Mouse (Mus musculus) adrenal gland, adult 2 months (tissue): ENCODE measurements around the gene Cst12. TPM values are rescaled to one million over a fixed set of nuclear protein-coding genes. Genes with fewer than 3 reads are reported as not detected.
A peak's percentile ranks its signal among the peaks of the same experiment; 100 is the strongest.
"Not testable (repeated sequence)": the region's sequence is repeated elsewhere in the genome, so short reads cannot be mapped to it uniquely, and the experiment has no call there.

Experiments used
- DNase-seq: peaks from one replicate; pipeline ENCODE4 v3.0.0; 2021
- long read RNA-seq: library from polyadenylated mRNA; stranded (forward); transcript quantifications from one replicate; pipeline ENCODE4 v2.0.0, GENCODE M21; 2021
- polyA plus RNA-seq: library from polyadenylated mRNA; depleted of rRNA; stranded (reverse); fragments of >200 nt; gene quantifications from 2 replicates; pipeline ENCODE4 v1.2.3, GENCODE M21; 2012; rRNA removed
- total RNA-seq, 2 experiments: library from RNA; stranded (reverse); gene quantifications; 2 replicates each; pipeline ENCODE4 v1.2.3; 2021

Cst12 gene
- total RNA-seq = not detected
- polyA plus RNA-seq = not detected in 2 replicates
- long read RNA-seq = 0 reads

- DNase-seq = no peak
Observed at GRCm38 (mm10) chr2:148789142-148789541, at the start of gene Cst12. Cst12 (plus strand) TSS chr2:148789361.

DNA sequence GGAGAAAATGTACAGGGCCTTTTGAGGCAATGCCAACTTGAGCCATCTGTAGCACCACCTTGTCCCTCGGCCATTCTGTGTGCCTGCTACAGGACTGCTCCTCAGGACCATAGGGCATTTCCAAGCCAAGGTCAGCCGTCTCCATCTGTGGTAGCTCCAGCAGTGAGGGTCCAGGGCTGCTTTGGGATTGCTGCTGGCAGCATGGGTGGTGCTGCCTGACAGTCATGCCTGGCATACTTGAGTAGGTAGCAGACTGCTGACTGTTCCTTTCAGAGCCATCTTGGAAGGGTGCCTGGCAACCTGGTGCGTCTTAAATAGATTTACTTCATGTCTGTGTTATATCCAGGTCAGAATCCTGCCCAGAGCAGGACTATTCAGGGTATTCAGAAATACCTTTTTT, 46.2 kb upstream of the Cst12 start:
- no peak for DNase-seq

DNA sequence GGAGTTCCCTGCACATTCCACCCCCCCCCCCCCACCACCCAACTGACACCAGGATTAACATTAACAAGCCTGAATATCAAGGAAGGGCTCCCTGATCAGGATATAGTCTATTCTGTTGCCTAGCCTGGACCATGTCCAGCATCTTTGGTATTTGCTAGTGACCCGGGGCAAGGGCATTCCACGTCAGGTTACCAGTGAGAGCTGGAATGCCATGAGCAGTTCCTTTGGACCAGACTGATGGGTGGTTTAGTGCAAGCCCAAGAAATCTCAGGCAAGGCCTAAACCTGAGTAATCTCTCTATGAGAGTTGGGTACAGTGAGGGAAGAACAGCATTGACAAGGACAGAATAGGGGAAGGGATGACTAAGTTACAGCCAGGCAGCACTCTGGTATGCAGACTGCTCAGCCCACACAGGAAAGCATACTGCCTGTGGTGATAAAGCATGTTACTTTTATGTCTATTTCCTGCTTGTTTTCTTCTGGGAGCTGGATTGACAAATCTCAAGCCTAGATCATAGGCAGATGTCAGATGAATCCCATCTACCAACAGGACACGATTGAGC, 45.2 kb upstream of the Cst12 start:
- DNase-seq = peak; percentile 20

- no peak for DNase-seq
Observed at GRCm38 (mm10) chr2:148750058-148750457, 39.1 kb upstream of the Cst12 start, which contains the start of gene Cstl1. Cstl1 (plus strand) TSS chr2:148750358.

DNA sequence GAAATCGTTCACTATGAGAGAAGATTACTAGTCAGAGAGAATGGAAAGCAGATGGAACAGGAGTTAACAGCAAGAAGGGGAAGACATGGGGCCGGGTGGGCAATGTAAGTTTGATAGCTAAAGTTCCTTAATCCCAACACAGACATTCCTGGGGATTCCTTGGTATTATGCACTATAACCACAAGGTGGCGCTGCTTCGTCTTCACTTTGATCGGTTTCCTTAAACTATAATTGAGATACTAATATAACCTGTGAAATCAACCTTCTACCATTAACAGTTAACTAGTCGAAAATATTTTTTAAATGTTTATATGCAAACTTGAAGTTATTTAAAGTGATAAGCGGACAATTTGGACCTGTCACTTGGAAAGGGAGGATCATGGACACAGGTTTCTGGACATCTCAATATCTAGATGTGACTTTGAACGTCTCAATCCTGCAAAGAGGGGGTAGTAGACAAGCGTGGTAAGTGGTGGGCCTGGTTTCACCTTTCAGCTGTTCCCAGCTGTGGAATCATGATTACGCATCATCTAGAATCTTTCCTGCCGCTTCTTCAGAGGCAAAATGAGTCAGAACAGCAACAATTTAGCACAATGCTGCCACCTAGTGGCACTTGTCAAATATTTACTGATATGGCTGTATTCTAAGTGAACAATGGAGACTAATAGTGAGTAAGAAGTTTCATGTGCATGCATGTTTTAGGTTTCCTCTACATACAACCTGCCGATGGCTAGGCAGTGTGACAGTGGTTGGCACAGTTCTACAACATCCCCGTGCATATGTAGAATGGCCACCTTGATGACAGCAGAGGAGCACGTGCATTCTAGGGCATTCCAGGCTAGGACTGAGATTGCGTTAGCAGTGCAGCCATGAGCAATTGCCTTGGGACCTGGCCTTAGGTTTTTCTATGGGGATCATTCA, 37.0 kb upstream of the Cst12 start:
- peak; percentile 71 for DNase-seq

DNA sequence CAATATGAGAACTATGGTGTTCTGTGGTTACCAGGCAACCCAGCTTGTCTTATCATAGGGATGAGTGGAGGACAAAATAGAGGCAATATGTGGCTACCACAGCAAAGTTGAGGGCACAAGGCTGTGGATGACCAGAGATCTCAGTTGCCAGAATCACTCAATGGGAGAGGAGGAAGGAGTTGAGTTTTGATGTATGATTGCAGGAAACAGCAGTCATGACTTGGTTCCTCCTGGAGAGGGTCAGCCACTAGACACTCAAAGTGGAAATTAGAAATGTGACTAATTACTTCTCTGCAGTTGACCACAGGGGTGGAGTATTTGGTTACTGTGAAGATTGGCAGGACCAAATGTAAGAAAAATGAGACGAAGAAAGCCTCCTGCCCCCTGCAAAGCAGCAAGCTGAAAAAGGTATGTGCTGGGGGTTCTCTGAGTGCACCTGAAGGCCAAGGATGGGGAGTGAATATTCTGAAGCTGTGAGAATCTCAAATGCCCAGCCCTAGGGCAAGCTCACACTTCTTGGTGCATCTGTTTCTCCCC, 34.8 kb upstream of the Cst12 start:
- DNase-seq = no peak

DNA sequence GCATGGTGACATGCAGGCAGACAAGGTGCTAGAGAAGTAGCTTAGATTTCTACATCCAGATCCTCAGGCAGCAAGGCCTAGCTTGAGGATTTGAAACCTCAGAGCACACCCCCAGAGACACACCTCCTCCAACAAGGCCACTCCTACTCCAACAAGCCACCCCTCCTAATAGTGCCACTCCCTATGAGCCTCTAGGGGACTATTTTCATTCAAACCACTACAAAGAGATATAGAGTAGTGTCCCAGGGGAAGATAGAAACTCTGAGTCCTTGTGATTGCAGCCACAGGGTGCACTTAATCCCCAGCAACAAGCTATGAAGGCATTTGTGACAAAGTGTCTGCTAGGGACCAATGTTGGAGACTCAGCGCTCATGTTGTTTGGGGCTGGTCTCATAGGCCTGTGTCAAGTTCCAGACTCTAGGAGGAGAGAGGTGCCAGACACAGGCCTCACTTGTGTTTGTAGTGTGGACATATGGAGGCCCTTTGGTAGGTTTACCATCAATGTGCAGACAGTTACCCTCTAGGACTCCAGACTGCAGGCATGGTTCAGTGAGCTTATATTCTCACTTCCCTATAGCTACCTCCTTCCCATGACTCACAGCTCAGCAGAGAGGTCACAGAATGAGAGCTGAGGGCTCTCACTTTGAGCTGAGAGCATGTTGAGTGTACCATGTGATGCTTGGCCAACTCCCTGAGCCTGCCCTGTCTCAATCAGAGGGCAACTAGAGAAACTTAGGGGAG, 25.3 kb upstream of the Cst12 start:
- DNase-seq = no peak

DNA sequence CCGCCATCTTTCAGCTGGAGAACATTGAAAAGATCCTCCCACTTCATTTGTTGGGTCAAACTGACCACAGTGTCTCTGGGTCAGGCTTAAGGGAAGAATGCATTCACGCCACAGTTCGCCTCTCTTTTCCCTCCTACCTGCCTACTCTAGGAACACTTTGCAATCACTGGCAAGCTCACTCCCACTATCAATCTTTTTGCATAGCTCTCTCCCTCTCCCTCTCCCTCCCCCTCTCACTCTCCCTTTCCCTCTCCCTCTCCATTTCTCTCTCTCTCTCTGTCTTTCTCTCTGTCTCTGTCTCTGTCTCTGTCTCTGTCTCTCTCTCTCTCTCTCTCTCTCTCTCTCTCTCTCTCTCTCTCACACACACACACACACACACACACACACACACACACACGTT, 17.8 kb upstream of the Cst12 start, which contains the start of gene Cst11:
TSS of gene Cst11 (minus strand) at position 101 of the 400 bp plus-strand sequence.
- DNase-seq = not testable (repeated sequence)

GRCm38 (mm10) chr2:148781709-148782108, 7.5 kb upstream of the Cst12 start, which contains the start of gene 8030411F24Rik:
8030411F24Rik (plus strand) TSS chr2:148782009.
- DNase-seq = no peak

DNA sequence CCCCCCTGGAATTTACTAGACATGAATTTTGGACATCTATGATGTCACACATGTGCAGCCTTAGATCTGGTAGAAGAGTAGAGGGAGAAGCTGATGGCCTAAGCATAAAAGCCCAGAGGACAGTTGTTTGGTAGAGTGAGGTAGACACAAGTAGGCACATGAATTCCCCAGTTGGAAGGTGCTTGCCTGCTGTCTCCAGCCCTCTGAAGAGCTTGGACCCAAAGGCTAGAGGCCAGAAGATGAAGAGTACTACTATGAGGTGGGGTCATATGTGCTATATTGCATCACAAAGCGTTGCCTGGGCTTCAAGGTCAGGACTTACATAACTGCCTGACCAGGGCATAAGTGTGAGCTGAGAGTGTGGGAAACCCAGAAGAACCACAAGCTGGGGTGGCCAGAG, 9.3 kb downstream of the Cst12 start, which contains the start of gene Cst8:
TSS of gene Cst8 (plus strand) at position 301 of the 400 bp plus-strand sequence.
- DNase-seq = peak; percentile 20

DNA sequence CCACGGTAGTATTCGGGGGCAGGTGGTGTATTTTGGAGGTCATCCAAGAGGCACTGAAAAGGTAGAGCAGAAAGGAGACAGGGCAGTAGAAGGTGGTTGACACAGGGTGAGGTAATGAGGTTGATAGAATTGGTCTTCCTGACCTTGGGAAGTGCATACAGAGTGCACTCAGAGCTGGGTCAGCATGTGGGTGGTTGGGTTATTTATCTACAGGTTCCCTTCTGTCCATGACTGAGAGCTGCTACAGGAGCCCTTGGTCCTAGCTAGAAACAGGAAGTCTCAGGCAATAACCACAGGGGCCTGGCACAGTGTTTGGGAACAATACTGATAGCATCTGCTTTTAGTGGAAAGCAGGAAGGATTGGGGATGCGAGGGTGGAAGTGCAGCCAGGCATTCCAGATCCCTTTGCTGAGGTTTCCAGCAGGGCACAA, 12.3 kb downstream of the Cst12 start:
- peak; percentile 18 for DNase-seq

DNA sequence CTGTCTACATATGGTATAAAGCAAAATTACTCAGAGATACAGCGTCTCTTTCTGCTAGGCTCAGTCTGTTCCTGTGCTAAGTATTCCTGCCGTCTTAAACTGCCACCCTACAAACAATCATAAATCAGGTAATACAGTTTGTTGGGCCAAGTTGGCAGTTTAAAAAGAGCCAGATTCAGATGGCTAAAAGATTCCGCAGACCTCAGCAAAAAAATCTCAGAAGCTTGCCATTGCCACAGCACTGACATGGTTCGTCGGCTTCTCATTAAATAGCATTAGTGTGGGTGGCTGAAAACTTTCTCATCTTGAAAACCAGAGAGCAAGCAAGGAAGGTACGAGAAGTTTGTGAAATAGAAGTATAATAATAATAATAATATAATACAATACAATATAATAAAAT, 17.5 kb downstream of the Cst12 start:
- DNase-seq = peak; percentile 20

GRCm38 (mm10) chr2:148819909-148820308, 30.7 kb downstream of the Cst12 start, which contains the start of gene Cst13:
Cst13 (plus strand) TSS chr2:148820081.
- DNase-seq = no peak

DNA sequence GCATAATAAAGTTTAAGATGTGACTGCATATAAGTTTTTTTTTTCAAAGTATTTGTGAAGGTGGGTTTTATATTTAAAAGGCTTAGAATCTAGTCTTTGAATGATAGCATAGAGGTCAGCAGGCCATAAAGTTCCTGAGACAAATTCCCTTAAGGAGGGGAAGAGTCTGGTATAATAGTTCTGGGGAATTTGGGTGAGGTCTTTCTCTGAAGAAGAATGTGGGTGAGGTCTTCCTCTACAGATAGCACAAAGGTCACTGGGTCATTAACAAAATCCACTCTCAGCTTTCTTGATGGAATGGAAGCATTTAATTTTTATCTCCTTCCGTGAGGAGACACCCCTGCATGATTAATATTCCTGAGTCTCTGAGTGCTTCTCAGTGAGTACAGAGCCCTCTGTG, 36.8 kb downstream of the Cst12 start:
- no peak for DNase-seq

GRCm38 (mm10) chr2:148834912-148835311, 45.8 kb downstream of the Cst12 start, which contains the start of gene Cst9:
Cst9 (plus strand) TSS chr2:148835147.
- no peak for DNase-seq

- DNase-seq = no peak
Observed at GRCm38 (mm10) chr2:148838075-148838777, 49.1 kb downstream of the Cst12 start.

DNA sequence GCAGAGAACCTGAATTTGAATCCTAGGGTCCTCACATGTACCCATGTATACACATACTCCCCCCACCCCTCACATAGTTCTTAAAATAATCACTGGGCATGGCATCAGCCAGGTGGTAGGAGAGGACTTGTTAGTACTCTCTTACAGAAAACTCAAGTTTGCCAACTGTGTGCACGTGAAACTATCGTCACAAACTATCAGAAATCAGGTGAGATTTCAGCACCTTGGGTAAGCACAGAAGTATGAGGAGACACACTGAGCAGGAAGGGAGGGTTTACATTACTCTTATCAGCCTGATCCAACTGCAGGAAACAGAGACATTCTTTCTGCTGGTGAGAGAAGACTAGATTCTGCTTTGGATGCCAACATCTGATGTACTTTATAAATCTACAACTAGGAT, 50.1 kb downstream of the Cst12 start:
- no peak for DNase-seq
